Mouse (Mus musculus): ENCODE results near the gene Grin2d.

Gene Grin2d

DNA sequence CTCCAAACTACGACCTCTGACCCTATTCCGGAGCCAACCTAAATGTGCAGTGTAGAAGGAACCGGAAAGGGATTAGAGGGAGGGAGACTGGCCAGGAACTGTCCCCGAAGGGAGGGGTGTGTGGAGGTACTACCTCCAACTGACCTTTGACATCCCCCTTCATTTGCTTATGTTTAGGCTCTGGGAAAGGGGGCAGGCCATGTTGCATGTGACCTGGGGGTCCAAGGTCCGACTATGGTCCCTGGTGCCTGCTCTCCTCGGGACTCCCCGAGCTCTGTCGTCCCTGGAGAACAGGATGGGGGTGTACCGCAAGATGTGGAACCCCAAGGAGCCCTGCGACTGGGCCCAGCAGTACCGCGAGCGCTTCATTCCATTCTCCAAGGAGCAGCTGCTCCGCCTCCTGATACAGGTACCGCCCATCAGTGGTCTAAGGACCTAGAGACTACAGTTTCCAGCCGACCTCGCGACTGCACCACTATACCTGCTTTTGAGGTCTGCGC lies 19.1 kb upstream of the Grin2d start:
- DNase-seq (ENCODE audit: low spot score in 2 of 2): peak; percentile 70 to 75

DNA sequence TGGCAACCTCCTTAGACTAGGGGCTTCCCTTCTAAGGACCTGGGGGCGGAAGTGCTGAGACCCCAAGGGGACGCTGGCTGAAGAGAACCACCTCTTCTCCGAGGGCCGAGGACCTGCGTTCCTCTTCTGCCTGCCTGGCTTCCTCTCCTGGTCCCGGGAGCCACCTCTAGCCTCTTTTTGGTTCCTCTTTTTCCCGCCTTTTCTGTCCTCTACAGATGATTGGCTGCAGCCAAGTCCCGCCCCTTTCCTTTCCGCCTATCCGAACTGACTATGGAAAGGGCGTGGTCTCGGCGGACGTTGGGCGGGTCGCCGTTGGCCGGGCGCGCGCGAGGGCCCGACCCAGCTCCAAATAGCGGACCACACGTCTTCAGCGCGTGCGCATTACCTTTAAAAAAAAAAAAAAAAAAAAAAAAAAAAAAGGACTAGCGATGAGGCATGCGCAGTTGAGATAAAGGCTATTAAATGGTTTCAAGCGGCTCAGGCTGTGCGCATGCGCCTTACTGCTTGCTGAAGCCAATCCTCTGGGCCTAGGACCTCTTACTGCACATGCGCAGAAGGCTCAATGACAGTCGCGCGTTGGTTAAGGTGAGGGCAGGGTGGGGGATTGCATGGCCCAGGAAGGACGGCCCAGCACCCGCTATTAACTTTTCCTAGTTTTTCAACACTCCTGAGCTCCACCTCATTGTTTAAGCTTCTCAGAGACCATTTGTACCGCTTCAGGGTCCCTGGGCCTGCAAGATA lies 18.5 kb upstream of the Grin2d start, which contains the start of the genes Syngr4 and Tmem143:
Syngr4 (minus strand) TSS at position 198 of the 741 bp plus-strand sequence.
Tmem143 (plus strand) TSS at position 425 of the 741 bp plus-strand sequence.
- DNase-seq (ENCODE audit: low spot score in 2 of 2): peak; percentile 93 to 97

DNA sequence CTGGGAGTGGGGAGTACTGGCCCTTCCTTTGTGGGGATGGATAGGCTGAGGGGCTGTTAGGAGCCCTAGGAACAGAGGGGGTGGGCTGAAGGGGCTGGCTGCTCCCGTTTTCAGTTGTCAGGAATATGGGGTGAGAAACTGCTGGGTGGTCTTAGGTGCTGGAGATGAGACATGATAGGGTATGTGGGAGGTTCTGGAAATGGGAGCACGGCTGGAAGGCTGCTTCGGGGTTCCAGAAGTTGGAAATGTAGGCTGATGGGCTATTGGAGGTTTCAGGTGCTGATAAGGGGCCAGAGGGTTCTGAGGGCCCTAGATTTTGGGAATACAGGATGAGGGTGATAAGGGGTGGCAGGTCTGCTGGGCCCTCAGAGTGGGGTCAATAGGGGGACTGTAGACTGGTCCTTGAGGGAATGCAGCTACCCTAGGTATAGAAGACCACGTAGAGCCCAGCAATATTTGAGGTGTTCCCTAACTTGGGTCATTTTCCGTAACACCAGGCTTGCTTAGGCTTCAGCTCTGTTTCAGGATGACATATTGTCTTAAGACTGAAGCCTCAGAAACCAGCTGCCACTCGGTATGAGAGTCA lies 17.8 kb upstream of the Grin2d start:
- no peak for DNase-seq (ENCODE audit: low spot score in 2 of 2)

DNA sequence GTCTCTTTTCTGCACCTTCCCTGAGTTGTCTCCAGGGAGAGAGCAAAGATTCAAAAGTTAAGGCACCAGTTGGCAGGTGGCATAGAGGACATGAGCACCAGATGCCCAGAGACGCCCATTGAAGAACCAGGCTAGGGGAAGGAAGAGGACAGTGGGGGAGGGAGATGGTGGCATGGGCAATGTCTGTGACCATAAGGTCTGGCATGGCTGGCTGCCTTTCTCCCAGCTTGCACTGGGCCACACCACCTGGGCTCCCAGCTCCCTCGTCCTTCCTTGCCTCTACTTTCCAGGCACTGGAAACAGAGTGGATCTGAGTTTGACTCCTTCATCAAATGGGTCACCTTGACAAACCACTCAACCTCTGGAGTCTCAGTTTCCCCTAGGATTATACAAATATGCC lies 14.5 kb upstream of the Grin2d start:
- no peak for DNase-seq (ENCODE audit: low spot score in 2 of 2)

DNA sequence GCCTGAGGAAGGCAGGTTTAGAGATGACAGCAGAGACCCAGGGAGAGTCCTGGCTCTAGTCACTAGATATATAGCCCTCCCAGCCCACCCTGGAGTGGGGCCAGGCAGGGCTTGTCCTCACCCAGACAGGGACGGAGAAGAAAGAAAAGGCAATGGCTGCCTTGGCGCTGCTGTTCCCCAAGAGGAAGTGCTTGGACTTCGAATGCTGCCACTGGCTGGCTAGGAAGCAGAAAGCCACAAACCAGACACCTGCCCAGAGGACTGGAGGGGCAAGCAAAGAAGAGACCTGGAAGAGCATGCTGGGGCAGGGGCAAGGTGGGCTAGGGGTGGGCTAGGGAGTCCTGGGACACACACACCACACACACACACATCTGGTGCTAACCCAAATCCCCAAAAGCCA lies 9.1 kb upstream of the Grin2d start:
- DNase-seq (ENCODE audit: low spot score in 2 of 2): no peak

DNA sequence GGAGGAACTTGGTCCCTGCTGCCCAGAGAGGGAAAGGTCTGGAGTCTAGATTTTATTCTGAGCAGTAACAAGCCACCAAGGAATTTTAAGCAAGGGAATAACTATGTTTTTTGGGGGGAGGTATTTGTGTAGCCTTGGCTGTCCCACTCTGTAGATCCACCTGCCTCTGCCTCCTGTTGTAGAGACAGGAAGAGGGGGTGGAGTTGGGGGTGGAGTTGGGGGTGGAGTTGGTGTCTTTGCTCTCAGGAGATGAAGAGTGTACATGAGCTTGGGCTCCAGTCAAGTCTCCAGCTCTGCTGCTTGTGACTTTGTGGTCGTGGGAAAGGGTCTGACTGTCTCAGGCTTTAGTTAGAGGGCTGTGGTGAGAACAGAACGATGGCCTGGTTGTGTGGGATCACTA lies 2.8 kb upstream of the Grin2d start:
- DNase-seq (ENCODE audit: low spot score in 2 of 2): no peak

DNA sequence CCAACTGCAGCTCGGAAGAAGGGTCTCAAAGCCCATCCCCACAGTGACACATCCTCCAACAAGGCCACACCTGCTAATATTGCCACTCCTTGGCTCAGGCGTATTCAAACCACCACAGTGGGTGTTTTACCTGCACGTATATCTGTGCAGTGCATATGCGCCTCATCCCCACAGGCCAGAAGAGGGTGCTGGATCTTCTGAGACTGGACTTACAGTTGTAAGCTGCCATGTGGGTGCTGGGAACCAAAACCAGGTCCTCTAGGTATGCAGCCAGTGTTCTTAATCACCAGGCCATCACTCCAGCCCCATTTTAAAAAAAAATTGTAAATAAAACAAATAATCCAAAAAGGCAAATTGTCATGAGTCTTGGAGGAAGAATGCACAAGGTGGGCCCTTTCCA lies 2.4 kb upstream of the Grin2d start:
- DNase-seq (ENCODE audit: low spot score in 2 of 2): no peak

DNA sequence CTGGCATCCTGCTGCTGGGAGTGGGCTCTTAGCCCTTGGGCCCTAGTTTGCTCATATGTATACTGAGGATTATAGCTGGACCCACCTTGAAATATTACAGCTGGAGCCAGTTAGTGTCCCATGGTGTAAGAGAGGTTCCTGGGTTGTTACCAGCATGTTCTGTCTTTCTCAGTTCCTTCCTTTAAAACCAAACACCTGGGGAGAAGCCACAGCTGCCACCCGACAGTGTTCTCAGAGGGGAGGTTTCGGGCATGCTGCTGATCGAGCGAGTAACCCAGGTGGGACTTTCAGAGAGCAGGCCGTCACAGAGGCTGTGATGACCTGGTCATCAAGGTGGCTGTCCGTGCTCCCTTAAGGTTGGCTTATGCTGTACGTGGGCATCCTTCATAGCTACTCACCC lies 1.3 kb downstream of the Grin2d start:
- DNase-seq (ENCODE audit: low spot score in 2 of 2): no peak

DNA sequence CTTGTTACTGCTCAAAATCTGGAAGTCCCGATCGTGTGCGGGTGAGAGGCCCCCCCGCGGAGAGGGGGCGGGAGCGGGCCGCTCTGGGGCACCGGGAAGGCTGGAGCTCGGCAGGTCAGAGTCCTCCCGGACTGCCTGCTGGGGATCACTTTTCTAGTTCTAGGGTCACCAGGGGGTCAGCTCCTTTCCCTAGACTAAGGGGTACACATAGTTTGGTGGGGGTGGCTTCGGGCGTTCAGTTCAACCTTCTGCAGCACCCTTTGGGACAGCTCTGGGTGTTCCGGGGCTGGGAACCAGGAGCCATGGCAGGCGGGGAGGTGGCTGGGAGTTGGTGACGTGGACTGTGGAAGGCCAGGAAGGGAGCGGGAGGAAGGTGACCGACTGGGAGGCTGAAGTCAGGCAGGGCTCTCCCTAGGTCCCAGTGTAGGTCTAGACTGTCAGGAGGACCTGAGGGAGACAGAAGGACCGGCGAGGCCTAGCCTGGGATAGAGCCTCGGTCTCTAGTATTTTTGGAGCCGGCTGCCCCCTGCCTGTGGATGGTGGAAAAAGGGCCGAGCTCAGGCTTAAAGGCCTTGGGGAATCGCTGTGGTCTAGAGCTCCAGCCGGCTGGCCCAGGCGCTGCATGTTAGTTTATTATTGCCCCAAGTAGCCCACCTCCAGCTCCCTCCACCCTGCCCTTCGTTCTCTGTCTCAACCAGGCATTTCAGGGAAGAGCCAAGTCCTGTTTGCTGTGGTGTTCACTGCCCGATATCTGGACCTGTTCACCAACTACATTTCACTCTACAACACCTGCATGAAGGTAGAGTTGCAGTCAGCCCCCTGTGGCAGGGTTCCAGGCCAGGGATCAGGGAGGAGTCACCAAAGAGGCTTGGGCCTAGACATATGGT lies 4.9 kb downstream of the Grin2d start:
- DNase-seq (ENCODE audit: low spot score in 2 of 2): peak; percentile 71 to 82

DNA sequence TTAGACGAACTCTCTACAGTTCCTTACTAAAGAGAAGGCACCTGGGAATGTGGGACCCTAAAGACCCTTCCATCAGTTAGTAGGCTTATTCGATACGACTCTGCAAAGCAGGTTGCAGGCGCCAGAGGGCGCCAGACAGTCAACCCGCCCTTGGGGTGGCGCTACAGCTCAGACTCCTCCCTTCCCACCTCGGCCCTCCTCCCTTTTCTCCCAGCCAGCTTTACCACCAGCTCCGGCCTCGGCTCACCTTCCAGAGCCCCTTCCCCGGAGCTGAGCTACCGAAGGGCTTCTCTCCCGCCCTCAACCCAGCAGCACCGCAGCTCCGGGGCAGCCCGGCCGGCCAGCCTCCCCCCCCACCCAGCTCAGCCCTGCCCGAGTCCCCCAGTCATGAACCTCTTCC lies 5.6 kb downstream of the Grin2d start, which contains the start of gene Kdelr1:
Kdelr1 (plus strand) TSS at position 149 of the 400 bp plus-strand sequence.
- DNase-seq (ENCODE audit: low spot score in 2 of 2): peak; percentile 90 to 93

DNA sequence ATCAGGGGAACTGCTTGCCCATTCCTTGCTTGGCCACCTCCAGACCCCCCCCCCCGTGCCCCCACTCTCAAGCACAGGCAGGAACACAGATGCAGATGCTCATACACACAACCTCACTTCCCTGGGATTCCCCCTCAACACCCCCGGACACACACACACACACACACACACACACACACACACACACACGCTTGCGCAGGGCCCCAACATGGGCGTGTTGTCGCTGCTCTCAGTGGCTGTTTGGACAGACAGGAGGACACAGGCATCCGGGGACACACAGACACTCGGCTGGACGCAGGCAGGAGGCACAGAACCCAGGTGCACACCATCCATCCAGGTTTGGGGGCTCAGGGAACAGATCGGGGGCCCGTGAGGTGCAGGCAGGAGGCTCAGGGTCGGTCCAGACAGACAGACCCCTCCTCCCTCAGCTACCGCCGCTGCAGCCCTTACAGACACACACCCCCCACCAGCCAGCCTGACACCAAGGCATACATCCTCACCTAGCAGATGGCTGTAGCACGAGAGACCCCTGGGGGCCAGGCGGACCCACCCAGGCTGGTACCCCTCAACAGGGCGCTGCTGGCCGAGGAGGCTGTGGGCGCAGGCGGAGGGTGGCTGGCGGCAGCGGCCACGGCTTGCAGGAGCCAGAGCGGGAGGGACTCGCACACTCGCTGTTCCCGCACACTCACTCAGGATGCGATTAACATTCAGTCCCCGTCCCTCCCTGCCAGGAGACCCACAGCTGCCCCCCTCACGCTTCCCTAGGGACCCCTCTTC lies 7.7 kb downstream of the Grin2d start:
- DNase-seq (ENCODE audit: low spot score in 2 of 2): peak in 1 of 2 experiments; percentile 31

DNA sequence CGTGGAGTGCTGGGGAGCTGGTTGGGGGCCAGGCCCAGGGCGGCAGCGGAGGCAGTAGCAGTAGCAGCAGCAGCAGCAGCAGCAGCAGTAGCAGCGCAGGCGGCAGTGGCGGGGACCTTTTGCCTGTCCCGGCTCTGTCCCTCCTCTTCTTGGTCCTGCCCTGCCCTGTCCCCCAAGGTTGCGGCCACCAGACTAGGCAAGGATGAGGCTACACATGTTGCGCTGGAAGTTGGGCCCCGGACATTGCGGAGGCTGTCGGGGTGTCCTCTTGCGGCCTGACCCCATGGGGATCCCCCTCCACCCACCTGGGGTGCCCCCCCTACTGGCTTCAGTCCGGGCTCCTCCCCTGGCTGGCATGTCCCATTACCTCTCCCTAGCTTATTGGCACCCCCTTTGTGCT lies 8.4 kb downstream of the Grin2d start:
- peak in 1 of 2 experiments; percentile 35 for DNase-seq (ENCODE audit: low spot score in 2 of 2)

DNA sequence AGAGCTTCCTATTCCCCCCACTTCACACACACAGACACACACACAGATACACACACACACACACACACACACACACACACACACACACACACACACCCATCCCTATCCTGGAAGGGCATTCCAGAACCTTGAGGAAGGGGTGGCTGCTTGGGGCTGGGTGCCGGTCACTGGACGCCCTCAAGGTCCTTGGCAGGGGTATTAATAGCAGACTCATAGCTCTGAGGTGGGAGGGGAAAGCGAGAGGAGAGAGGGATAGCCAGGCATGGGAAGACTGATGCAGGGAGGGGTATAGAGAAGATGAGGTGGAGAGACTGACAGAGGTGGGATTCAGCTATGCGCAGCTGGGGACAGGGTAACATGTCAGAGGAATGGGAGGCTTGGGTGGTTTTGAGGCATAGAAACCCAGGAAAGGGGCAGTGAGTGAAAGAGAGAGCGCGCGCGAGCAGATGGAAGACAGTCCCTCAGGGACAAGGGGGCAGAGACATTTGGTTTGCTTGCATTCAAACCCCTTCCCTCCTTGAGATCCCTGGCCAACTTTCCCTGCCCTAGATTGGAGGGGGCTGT lies 9.0 kb downstream of the Grin2d start:
- no peak for DNase-seq (ENCODE audit: low spot score in 2 of 2)

DNA sequence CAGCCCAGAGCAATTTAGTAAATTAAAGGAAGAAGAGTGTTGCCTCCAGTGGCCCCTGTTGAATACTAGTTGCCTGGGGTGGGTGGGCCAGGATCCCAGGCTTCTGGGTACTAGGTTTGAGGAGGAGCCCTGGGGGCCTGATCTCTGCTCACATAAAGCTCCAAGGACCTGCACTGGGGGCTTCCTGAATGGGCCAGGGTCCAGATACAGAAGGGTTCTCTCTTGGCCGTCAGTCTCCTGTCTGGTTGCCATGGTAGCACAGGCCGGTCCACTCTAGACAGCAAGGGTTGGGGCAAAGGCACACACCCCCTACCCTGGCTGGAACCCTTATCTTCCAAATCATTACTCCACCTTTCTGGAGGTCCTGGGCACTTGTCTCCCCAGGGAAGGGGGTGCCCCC lies 10.3 kb downstream of the Grin2d start:
- DNase-seq (ENCODE audit: low spot score in 2 of 2): no peak

DNA sequence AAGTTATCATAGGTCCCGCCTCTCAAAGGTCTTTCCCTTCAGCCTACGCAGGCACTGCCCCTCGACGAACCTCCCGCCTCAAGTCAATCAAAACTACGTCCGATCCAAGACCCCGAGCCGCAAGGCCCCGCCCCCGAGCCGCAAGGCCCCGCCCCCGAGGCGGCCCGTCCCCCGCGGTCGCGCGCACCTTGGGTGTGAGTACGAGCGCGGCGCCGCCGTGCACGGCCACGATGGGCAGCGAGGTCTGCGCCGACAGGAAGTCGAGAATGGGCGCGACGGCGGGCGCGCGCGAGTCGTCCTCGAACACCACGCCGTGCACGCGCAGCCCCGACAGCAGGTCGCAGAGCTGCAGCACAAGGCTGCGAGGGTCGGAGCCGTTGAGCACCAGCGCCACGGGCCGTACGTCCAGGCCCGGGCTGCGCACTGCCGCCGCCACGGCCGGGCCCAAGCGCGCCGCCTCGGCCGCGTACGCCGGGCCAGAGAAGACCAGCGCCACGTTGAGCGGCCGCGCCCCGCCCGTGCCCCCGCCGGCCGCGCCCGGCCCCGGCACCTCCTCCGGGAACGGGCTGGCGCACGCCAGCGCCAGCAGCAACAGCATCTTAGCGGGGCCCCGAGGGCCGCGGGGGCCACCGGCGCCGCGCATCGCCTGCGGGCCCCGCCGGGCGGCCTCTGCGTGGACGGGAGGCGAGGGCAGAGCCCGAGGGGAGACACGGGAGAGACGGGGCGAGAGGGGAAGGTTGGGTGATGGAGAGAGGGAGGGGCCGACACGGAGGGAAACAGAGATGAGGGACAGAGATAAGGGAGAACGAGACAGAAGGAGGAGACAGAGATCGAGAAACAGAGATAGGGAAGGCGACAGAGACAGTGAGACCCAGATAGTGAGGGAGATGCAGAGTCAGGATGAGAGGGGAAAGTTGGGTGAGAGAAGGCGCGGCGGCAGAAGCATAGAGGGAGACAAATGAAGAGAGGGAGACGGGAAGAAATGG lies 12.0 kb downstream of the Grin2d start:
- DNase-seq (ENCODE audit: low spot score in 2 of 2): peak; percentile 69 to 91

DNA sequence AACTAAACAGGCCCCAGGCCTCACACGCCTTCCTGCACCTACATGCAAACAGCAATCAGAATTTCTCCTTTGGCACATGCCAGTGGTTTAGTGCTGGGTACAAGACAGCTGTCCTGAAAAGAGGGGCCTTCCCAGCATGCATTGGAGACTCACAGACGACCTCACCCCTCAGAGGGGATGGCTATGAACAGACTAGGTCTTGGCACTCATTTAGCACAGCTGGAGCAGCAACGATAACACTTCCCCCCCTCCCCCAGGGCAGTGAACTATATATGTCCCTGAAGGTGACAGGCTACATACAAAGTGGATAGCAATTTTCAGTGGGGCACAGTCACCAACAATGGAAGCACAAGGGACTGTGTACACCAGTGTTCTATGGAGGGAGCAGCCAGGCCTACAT lies 13.7 kb downstream of the Grin2d start:
- no peak for DNase-seq (ENCODE audit: low spot score in 2 of 2)

DNA sequence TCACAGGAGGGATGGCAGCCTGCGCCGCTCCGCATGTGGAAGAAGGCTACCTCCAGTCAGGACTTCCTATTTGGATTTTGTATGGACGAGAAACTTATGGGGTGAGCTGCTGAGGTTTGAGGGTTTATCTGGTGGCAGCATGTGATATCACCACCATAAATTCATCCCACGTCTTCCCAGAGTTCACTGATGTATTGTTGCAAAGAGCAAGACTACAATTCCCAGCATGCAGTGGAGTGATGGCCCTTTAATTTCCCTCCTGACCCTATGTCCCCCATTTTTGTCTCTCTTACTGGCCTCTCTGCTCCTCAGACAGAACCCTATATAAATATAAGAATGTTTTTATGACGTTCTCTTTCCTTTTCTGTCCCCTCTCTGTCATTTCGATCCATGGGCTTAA lies 15.4 kb downstream of the Grin2d start:
- DNase-seq (ENCODE audit: low spot score in 2 of 2): no peak

DNA sequence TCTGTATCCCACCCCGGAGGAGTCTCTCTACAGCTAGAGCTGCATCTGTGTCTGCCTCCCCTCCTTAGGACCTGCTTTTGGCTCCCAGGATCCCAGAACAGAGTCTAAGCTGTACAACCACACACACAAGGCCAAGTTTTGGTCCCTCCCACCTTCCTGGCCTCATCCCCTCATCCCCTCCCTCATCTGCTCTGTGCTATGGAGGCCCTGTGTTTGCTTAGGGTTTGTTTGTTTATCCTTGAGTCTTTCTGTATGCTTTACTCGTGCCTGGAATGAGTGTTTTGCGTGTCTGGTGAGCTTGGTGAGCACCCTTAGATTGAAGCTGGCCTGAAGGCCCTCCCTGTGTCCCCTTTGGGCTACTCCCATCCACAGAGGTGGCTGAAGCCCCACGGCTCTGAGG lies 19.2 kb downstream of the Grin2d start:
- no peak for DNase-seq (ENCODE audit: low spot score in 2 of 2)

DNA sequence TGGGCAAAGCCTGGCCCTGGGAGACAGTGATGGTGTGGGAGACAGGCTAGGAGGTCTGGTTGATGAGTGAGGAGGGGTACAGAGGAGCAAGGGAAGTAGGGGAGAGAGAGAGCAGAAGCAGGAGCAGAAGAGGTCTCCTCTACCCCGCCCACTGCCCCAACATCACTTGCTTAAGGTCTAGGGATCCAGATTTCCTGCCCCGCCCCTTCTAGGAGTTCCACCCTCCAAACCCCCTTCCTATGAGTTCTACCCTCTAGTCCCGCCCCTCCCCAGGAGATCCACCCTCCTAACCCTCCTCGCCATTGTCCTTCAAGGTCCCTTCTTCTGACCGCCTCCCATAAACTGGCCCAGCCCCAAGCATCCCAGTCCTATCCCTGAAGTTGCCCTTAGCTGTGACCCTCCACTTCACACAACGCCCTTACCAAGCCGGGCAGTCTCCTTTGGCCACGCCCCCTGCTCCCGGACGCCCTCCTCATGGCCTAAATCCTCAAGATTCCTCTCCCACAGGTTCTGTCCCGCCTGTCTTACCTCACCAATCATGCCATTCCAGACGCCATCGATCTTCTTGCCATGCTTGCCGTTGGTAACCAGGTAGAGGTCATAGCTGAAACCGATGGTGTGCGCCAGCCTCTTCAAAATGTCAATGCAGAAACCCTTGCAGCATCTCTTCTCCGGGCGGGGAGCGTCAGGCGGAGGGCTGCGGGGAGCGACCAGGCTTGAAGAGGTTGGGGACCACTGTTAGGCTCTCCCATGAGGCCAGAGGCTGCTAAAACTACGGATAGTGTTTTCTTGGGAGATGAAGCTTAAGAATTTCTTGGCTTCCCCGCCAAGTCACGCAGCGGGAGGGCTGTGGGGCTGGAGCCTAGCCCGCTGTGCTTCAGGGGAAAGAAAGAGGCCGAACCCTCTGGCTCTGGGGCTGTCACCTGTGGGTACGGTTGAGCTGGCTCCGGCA lies 21.0 kb downstream of the Grin2d start:
- no peak for DNase-seq (ENCODE audit: low spot score in 2 of 2)
